Mouse (Mus musculus) intestine, embryonic 14.5 days (tissue): ENCODE measurements around the gene Apof. TPM values are rescaled to one million over a fixed set of nuclear protein-coding genes. Genes with fewer than 3 reads are reported as not detected.

Source experiments
- ATAC-seq: fragments of 200-750 bp; cut with Nextera tagmentation; replicated peaks from 2 replicates; pipeline ENCODE4 v1.8.0; 2017; ENCODE audit warnings: low read depth, moderate number of reproducible peaks, moderate TSS enrichment, moderate library complexity; ENCODE audit not compliant: low FRiP score, low TSS enrichment
- DNase-seq: peaks from one replicate; pipeline ENCODE4 v3.0.0-alpha.2; 2018; ENCODE audit warnings: low spot score
- H3K27ac ChIP-seq: fragments of 300-500 bp; sonication (generic); 2 replicates; pipeline ENCODE4 v1.5.1; 2014; ENCODE audit warnings: low read depth, mild to moderate bottlenecking, control low read depth
- H3K27me3 ChIP-seq: fragments of 300-500 bp; sonication (generic); replicated peaks from 2 replicates; pipeline ENCODE4 v1.6.1; 2014; ENCODE audit warnings: low read length, control low read depth; ENCODE audit not compliant: control insufficient read depth, insufficient read depth
- H3K36me3 ChIP-seq: fragments of 300-500 bp; sonication (generic); 2 replicates; pipeline ENCODE4 v1.6.1; 2014; ENCODE audit warnings: low read length, control low read depth; ENCODE audit not compliant: control insufficient read depth, insufficient read depth
- H3K4me1 ChIP-seq: fragments of 300-500 bp; sonication (generic); replicated peaks from 2 replicates; pipeline ENCODE4 v1.6.1; 2014; ENCODE audit warnings: low read length, control low read depth, mixed read lengths; ENCODE audit not compliant: control insufficient read depth, insufficient read depth
- H3K4me2 ChIP-seq: fragments of 300-500 bp; sonication (generic); 2 replicates; pipeline ENCODE4 v1.6.1; 2014; ENCODE audit warnings: low read length
- H3K4me3 ChIP-seq: fragments of 300-500 bp; sonication (generic); 2 replicates; pipeline ENCODE4 v1.5.1; 2014; ENCODE audit warnings: low read depth, low read length, control low read depth, mixed read lengths
- H3K9ac ChIP-seq: fragments of 300-500 bp; sonication (generic); 2 replicates; pipeline ENCODE4 v1.6.1; 2014; ENCODE audit warnings: mild to moderate bottlenecking, low read length
- H3K9me3 ChIP-seq: fragments of 300-500 bp; sonication (generic); 2 replicates; pipeline ENCODE4 v1.6.1; 2016; ENCODE audit warnings: low read length, control low read depth; ENCODE audit not compliant: control insufficient read depth
- WGBS: fragments of 180-500 bp; shearing (Covaris S2); extraction: QIAGEN DNeasy Blood & Tissue Kit; methylation state at CpG from one replicate; pipeline ENCODE4 v1.1.7; 2014; 5-methylcytosine and 5-hydroxymethylcytosine counted together
- polyA plus RNA-seq: library from polyadenylated mRNA; unstranded; fragments of >200 nt; fragmentation: Nextera tagmentation; extraction: Ambion mirVana; gene quantifications from 2 replicates; pipeline ENCODE4 v1.2.1, GENCODE M21; 2014

Gene Apof
- polyA plus RNA-seq, 1 experiment from 2014 or later, result not detected

- H3K9ac ChIP-seq, result peak within 1 kb of the TSS; percentile 62
- DNase-seq (peak; percentile 97), ATAC-seq (peak; percentile 91)
- H3K27me3 ChIP-seq, result no peaks in the 10 kb centered on the region
- no peaks in the 10 kb centered on the region for H3K9me3 ChIP-seq
- H3K4me2 ChIP-seq, result peak within 1 kb of the TSS; percentile 70
- H3K4me1 ChIP-seq, result peaks cover 8% of the 10 kb centered on the region
- WGBS, result under 1% methylated on average over 58 of the region's 58 CpGs
- 0 out of 2 replicates have a peak, but pooled peaks cover 11% of the 10 kb centered on the region for H3K36me3 ChIP-seq
- peak within 1 kb of the TSS; percentile 93 for H3K27ac ChIP-seq
- H3K4me3 ChIP-seq, result peak within 1 kb of the TSS; percentile 58
These were observed 36.6 kb upstream of the Apof start, which contains the start of gene Timeless for GRCm38 (mm10) chr10:128231697-128232419. Timeless (plus strand) TSS chr10:128232065.

- Histone ChIP-seq H3K9ac (peak overlapping the region; percentile 62), H3K4me2 (peak overlapping the region; percentile 70), H3K9me3 (no peaks in the 10 kb centered on the region), H3K36me3 (0 out of 2 replicates have a peak, but pooled peaks cover 11% of the 10 kb centered on the region), H3K4me1 (peaks cover 8% of the 10 kb centered on the region), H3K4me3 (peak overlapping the region; percentile 58), H3K27ac (peak overlapping the region; percentile 93), H3K27me3 (no peaks in the 10 kb centered on the region)
- under 1% methylated on average over 14 of the region's 14 CpGs for WGBS
- DNase-seq (no peak), ATAC-seq (peak; percentile 45; the same call in 1 of the 2 replicates)
These were observed 36.0 kb upstream of the Apof start for GRCm38 (mm10) chr10:128232420-128232985.

GRCm38 (mm10) chr10:128236321-128236720, 32.1 kb upstream of the Apof start:
- DNase-seq (no peak), ATAC-seq (no peak)
- no peaks in the 10 kb centered on the region for H3K27me3 ChIP-seq
- H3K27ac ChIP-seq, result no peak overlapping the region
- H3K9ac ChIP-seq, result no peak overlapping the region
- H3K4me3 ChIP-seq, result no peak overlapping the region
- no peak overlapping the region for H3K4me2 ChIP-seq
- H3K36me3 ChIP-seq, result peaks cover 29% of the 10 kb centered on the region
- H3K4me1 ChIP-seq, result peaks cover under 1% of the 10 kb centered on the region
- H3K9me3 ChIP-seq, result no peaks in the 10 kb centered on the region
- 66% methylated on average over 4 of the region's 4 CpGs for WGBS

- no peaks in the 10 kb centered on the region; the same call in 1 of the 2 replicates for H3K4me1 ChIP-seq
- no peak overlapping the region for H3K27ac ChIP-seq
These were observed 30.5 kb upstream of the Apof start for GRCm38 (mm10) chr10:128237807-128238480.

GRCm38 (mm10) chr10:128239140-128239539, 29.3 kb upstream of the Apof start:
- no peak for ATAC-seq
- Histone ChIP-seq H3K9me3 (no peaks in the 10 kb centered on the region), H3K4me1 (no peaks in the 10 kb centered on the region)

More at GRCm38 (mm10) chr10:128237807-128238480, 30.5 kb upstream of the Apof start:
- no peaks in the 10 kb centered on the region for H3K9me3 ChIP-seq
- no peak overlapping the region for H3K9ac ChIP-seq
- H3K4me3 ChIP-seq, result no peak overlapping the region
- H3K27me3 ChIP-seq, result no peaks in the 10 kb centered on the region
- ATAC-seq, result no peak
- DNase-seq, result no peak
- WGBS, result 83% methylated on average over 15 of the region's 15 CpGs
- no peak overlapping the region for H3K4me2 ChIP-seq
- peaks cover 44% of the 10 kb centered on the region for H3K36me3 ChIP-seq

GRCm38 (mm10) chr10:128240131-128240530, 28.3 kb upstream of the Apof start:
- Histone ChIP-seq H3K4me3 (no peak overlapping the region), H3K27ac (no peak overlapping the region), H3K9ac (no peak overlapping the region), H3K27me3 (no peaks in the 10 kb centered on the region), H3K4me1 (no peaks in the 10 kb centered on the region), H3K4me2 (no peak overlapping the region), H3K36me3 (peaks cover 55% of the 10 kb centered on the region), H3K9me3 (no peaks in the 10 kb centered on the region)
- WGBS, result 83% methylated on average over 18 of the region's 18 CpGs
- ATAC-seq (no peak), DNase-seq (no peak)

More at GRCm38 (mm10) chr10:128239140-128239539, 29.3 kb upstream of the Apof start:
- 93% methylated on average over 4 of the region's 4 CpGs for WGBS
- Histone ChIP-seq H3K4me2 (no peak overlapping the region), H3K4me3 (no peak overlapping the region), H3K27me3 (no peaks in the 10 kb centered on the region), H3K36me3 (peaks cover 53% of the 10 kb centered on the region), H3K9ac (no peak overlapping the region), H3K27ac (no peak overlapping the region)
- DNase-seq, result no peak

- Histone ChIP-seq H3K27ac (no peak overlapping the region), H3K36me3 (peaks cover 86% of the 10 kb centered on the region), H3K9ac (no peak overlapping the region), H3K4me2 (no peak overlapping the region), H3K4me1 (no peaks in the 10 kb centered on the region), H3K27me3 (no peaks in the 10 kb centered on the region), H3K4me3 (no peak overlapping the region), H3K9me3 (no peaks in the 10 kb centered on the region)
- DNase-seq (no peak), ATAC-seq (no peak)
- 97% methylated on average over 8 of the region's 8 CpGs for WGBS
These were observed 25.2 kb upstream of the Apof start for GRCm38 (mm10) chr10:128243252-128243651.

GRCm38 (mm10) chr10:128244121-128244520, 24.4 kb upstream of the Apof start:
- H3K9ac ChIP-seq, result no peak overlapping the region
- H3K27me3 ChIP-seq, result no peaks in the 10 kb centered on the region
- ATAC-seq (no peak), DNase-seq (no peak)
- no peak overlapping the region for H3K27ac ChIP-seq
- H3K4me2 ChIP-seq, result no peak overlapping the region
- H3K36me3 ChIP-seq, result peaks cover 91% of the 10 kb centered on the region
- H3K4me3 ChIP-seq, result no peak overlapping the region
- no peaks in the 10 kb centered on the region for H3K4me1 ChIP-seq
- no peaks in the 10 kb centered on the region for H3K9me3 ChIP-seq
- 97% methylated on average over 15 of the region's 15 CpGs for WGBS
